Mouse (Mus musculus): ENCODE data around the gene Gpcpd1. TPM values are rescaled to one million over a fixed set of nuclear protein-coding genes. Genes with fewer than 3 reads are reported as not detected.

The Gpcpd1 gene
- polyA plus RNA-seq, 1 experiment from 2014 or later, result 28.8 TPM

- no peak for ATAC-seq (replicated peaks; ENCODE audit: extremely low read depth, insufficient read depth, low FRiP score)
- 68% methylated on average over 5 of the region's 5 CpGs for WGBS
- no peak overlapping the region for H3K4me3 ChIP-seq (ENCODE audit: low read length)
- no peaks in the 10 kb centered on the region for H3K36me3 ChIP-seq (ENCODE audit: control insufficient read depth, insufficient read depth)
- H3K9me3 ChIP-seq (replicated peaks; ENCODE audit: control insufficient read depth, low read length), result 0 out of 2 replicates have a peak, but pooled peaks cover 2% of the 10 kb centered on the region
- no peak overlapping the region for H3K4me2 ChIP-seq (ENCODE audit: low read depth, low read length)
- no peak overlapping the region for H3K9ac ChIP-seq (ENCODE audit: low read length)
- H3K27ac ChIP-seq (ENCODE audit: low read length), result no peak overlapping the region
- peaks cover 15% of the 10 kb centered on the region for H3K4me1 ChIP-seq (ENCODE audit: control insufficient read depth, insufficient read depth, low read length)
- H3K27me3 ChIP-seq (ENCODE audit: control insufficient read depth, insufficient read depth, low read length), result no peaks in the 10 kb centered on the region
Observed at GRCm38 (mm10) chr2:132605795-132606563, 18.4 kb upstream of the Gpcpd1 start.

- 72% methylated on average over 4 of the region's 4 CpGs for WGBS
- no peak overlapping the region for H3K4me2 ChIP-seq (ENCODE audit: low read depth, low read length)
- H3K36me3 ChIP-seq (ENCODE audit: control insufficient read depth, insufficient read depth), result no peaks in the 10 kb centered on the region
- no peaks in the 10 kb centered on the region for H3K9me3 ChIP-seq (replicated peaks; ENCODE audit: control insufficient read depth, low read length)
- H3K9ac ChIP-seq (ENCODE audit: low read length), result no peak overlapping the region
- no peak overlapping the region for H3K4me3 ChIP-seq (ENCODE audit: low read length)
- no peaks in the 10 kb centered on the region for H3K27me3 ChIP-seq (ENCODE audit: control insufficient read depth, insufficient read depth, low read length)
- H3K27ac ChIP-seq (ENCODE audit: low read length), result no peak overlapping the region
- H3K4me1 ChIP-seq (ENCODE audit: control insufficient read depth, insufficient read depth, low read length), result peaks cover 15% of the 10 kb centered on the region
- ATAC-seq (replicated peaks; ENCODE audit: extremely low read depth, insufficient read depth, low FRiP score), result no peak
Observed at GRCm38 (mm10) chr2:132604922-132605321, 17.4 kb upstream of the Gpcpd1 start.

- no peaks in the 10 kb centered on the region for H3K9me3 ChIP-seq (replicated peaks; ENCODE audit: control insufficient read depth, low read length)
- ATAC-seq (replicated peaks; ENCODE audit: extremely low read depth, insufficient read depth, low FRiP score), result no peak
- no peak overlapping the region for H3K4me2 ChIP-seq (ENCODE audit: low read depth, low read length)
- H3K27me3 ChIP-seq (ENCODE audit: control insufficient read depth, insufficient read depth, low read length), result no peaks in the 10 kb centered on the region
- peaks cover 15% of the 10 kb centered on the region for H3K4me1 ChIP-seq (ENCODE audit: control insufficient read depth, insufficient read depth, low read length)
- no peak overlapping the region for H3K27ac ChIP-seq (ENCODE audit: low read length)
- no peak overlapping the region for H3K4me3 ChIP-seq (ENCODE audit: low read length)
- WGBS, result 69% methylated on average over 2 of the region's 2 CpGs
- no peaks in the 10 kb centered on the region for H3K36me3 ChIP-seq (ENCODE audit: control insufficient read depth, insufficient read depth)
- no peak overlapping the region for H3K9ac ChIP-seq (ENCODE audit: low read length)
Observed at GRCm38 (mm10) chr2:132603706-132604105, 16.2 kb upstream of the Gpcpd1 start.

GRCm38 (mm10) chr2:132601777-132602176, 14.2 kb upstream of the Gpcpd1 start:
- no peaks in the 10 kb centered on the region for H3K36me3 ChIP-seq (ENCODE audit: control insufficient read depth, insufficient read depth)
- peaks cover 3% of the 10 kb centered on the region; the same call in 1 of the 2 replicates for H3K4me1 ChIP-seq (ENCODE audit: control insufficient read depth, insufficient read depth, low read length)
- no peak overlapping the region for H3K9ac ChIP-seq (ENCODE audit: low read length)
- no peaks in the 10 kb centered on the region for H3K27me3 ChIP-seq (ENCODE audit: control insufficient read depth, insufficient read depth, low read length)
- no peak overlapping the region for H3K4me2 ChIP-seq (ENCODE audit: low read depth, low read length)
- no peak for ATAC-seq (replicated peaks; ENCODE audit: extremely low read depth, insufficient read depth, low FRiP score)
- H3K4me3 ChIP-seq (ENCODE audit: low read length), result no peak overlapping the region
- no peaks in the 10 kb centered on the region for H3K9me3 ChIP-seq (replicated peaks; ENCODE audit: control insufficient read depth, low read length)
- no peak overlapping the region for H3K27ac ChIP-seq (ENCODE audit: low read length)

- WGBS, result 73% methylated on average over 4 of the region's 4 CpGs
- Histone ChIP-seq H3K27ac (ENCODE audit: low read length) (no peak overlapping the region), H3K36me3 (ENCODE audit: control insufficient read depth, insufficient read depth) (no peaks in the 10 kb centered on the region), H3K4me1 (ENCODE audit: control insufficient read depth, insufficient read depth, low read length) (peaks cover 3% of the 10 kb centered on the region; the same call in 1 of the 2 replicates), H3K27me3 (ENCODE audit: control insufficient read depth, insufficient read depth, low read length) (no peaks in the 10 kb centered on the region), H3K9me3 (replicated peaks; ENCODE audit: control insufficient read depth, low read length) (no peaks in the 10 kb centered on the region), H3K4me2 (ENCODE audit: low read depth, low read length) (no peak overlapping the region), H3K4me3 (ENCODE audit: low read length) (no peak overlapping the region), H3K9ac (ENCODE audit: low read length) (no peak overlapping the region)
- ATAC-seq (replicated peaks; ENCODE audit: extremely low read depth, insufficient read depth, low FRiP score), result no peak
Observed at GRCm38 (mm10) chr2:132600081-132600480, 12.6 kb upstream of the Gpcpd1 start.

GRCm38 (mm10) chr2:132599127-132599526, 11.6 kb upstream of the Gpcpd1 start:
- Histone ChIP-seq H3K9me3 (replicated peaks; ENCODE audit: control insufficient read depth, low read length) (no peaks in the 10 kb centered on the region), H3K4me2 (ENCODE audit: low read depth, low read length) (no peak overlapping the region), H3K4me1 (ENCODE audit: control insufficient read depth, insufficient read depth, low read length) (peaks cover 3% of the 10 kb centered on the region; the same call in 1 of the 2 replicates), H3K27ac (ENCODE audit: low read length) (no peak overlapping the region), H3K4me3 (ENCODE audit: low read length) (no peak overlapping the region), H3K36me3 (ENCODE audit: control insufficient read depth, insufficient read depth) (no peaks in the 10 kb centered on the region), H3K9ac (ENCODE audit: low read length) (no peak overlapping the region), H3K27me3 (ENCODE audit: control insufficient read depth, insufficient read depth, low read length) (no peaks in the 10 kb centered on the region)
- WGBS, result 84% methylated on average over 6 of the region's 6 CpGs
- no peak for ATAC-seq (replicated peaks; ENCODE audit: extremely low read depth, insufficient read depth, low FRiP score)

- Histone ChIP-seq H3K9me3 (replicated peaks; ENCODE audit: control insufficient read depth, low read length) (no peaks in the 10 kb centered on the region), H3K4me3 (ENCODE audit: low read length) (no peak overlapping the region), H3K27me3 (ENCODE audit: control insufficient read depth, insufficient read depth, low read length) (no peaks in the 10 kb centered on the region), H3K9ac (ENCODE audit: low read length) (no peak overlapping the region), H3K27ac (ENCODE audit: low read length) (peak overlapping the region; percentile 30), H3K36me3 (ENCODE audit: control insufficient read depth, insufficient read depth) (no peaks in the 10 kb centered on the region), H3K4me1 (ENCODE audit: control insufficient read depth, insufficient read depth, low read length) (peaks cover 3% of the 10 kb centered on the region; the same call in 1 of the 2 replicates), H3K4me2 (ENCODE audit: low read depth, low read length) (no peak overlapping the region)
- 58% methylated on average over 3 of the region's 3 CpGs for WGBS
- no peak for ATAC-seq (replicated peaks; ENCODE audit: extremely low read depth, insufficient read depth, low FRiP score)
Observed at GRCm38 (mm10) chr2:132597866-132598480, 10.4 kb upstream of the Gpcpd1 start.

GRCm38 (mm10) chr2:132597226-132597625, 9.7 kb upstream of the Gpcpd1 start:
- Histone ChIP-seq H3K4me2 (ENCODE audit: low read depth, low read length) (no peak overlapping the region), H3K27me3 (ENCODE audit: control insufficient read depth, insufficient read depth, low read length) (no peaks in the 10 kb centered on the region), H3K36me3 (ENCODE audit: control insufficient read depth, insufficient read depth) (no peaks in the 10 kb centered on the region), H3K4me1 (ENCODE audit: control insufficient read depth, insufficient read depth, low read length) (peaks cover 2% of the 10 kb centered on the region; the same call in 1 of the 2 replicates), H3K27ac (ENCODE audit: low read length) (peak overlapping the region; percentile 30; the same call in 1 of the 2 replicates), H3K4me3 (ENCODE audit: low read length) (no peak overlapping the region), H3K9me3 (replicated peaks; ENCODE audit: control insufficient read depth, low read length) (no peaks in the 10 kb centered on the region), H3K9ac (ENCODE audit: low read length) (no peak overlapping the region)
- 28% methylated on average over 8 of the region's 8 CpGs for WGBS
- ATAC-seq (replicated peaks; ENCODE audit: extremely low read depth, insufficient read depth, low FRiP score), result peak; percentile 24; the same call in 1 of the 2 replicates

GRCm38 (mm10) chr2:132595601-132596235, 8.2 kb upstream of the Gpcpd1 start:
- no peaks in the 10 kb centered on the region for H3K4me1 ChIP-seq (ENCODE audit: control insufficient read depth, insufficient read depth, low read length)
- 72% methylated on average over 11 of the region's 11 CpGs for WGBS
- H3K4me2 ChIP-seq (ENCODE audit: low read depth, low read length), result no peak overlapping the region

More at GRCm38 (mm10) chr2:132595601-132596235, 8.2 kb upstream of the Gpcpd1 start:
- H3K9ac ChIP-seq (ENCODE audit: low read length), result no peak overlapping the region
- no peak overlapping the region for H3K27ac ChIP-seq (ENCODE audit: low read length)
- H3K36me3 ChIP-seq (ENCODE audit: control insufficient read depth, insufficient read depth), result no peaks in the 10 kb centered on the region
- no peak overlapping the region for H3K4me3 ChIP-seq (ENCODE audit: low read length)
- H3K9me3 ChIP-seq (replicated peaks; ENCODE audit: control insufficient read depth, low read length), result no peaks in the 10 kb centered on the region
- no peak for ATAC-seq (replicated peaks; ENCODE audit: extremely low read depth, insufficient read depth, low FRiP score)
- H3K27me3 ChIP-seq (ENCODE audit: control insufficient read depth, insufficient read depth, low read length), result no peaks in the 10 kb centered on the region

Measured in heart, embryonic 16.5 days (tissue).